9 mouse cellular contexts compared by ENCODE assay signal in genomic region chr13:77864804-77865203, GRCm38 (mm10).
DNase-seq lines count a peak whose midpoint lies in the region; ATAC-seq and TF ChIP-seq lines count a peak whose summit lies in the region.
"Had no signal": no experiment of that assay in that cellular context is flagged by ENCODE, and none has a peak within 500 bp of the region (broad histone marks: within the 10 kb centered on the region; RNA-seq: fewer than 3 reads in every experiment).

No protein-coding gene starts in this region.

- no peak overlapping the region for H3K4me3 ChIP-seq in gastrocnemius, adult 2 months
- no peak overlapping the region for H3K4me3 ChIP-seq in midbrain, embryonic 12.5 days
- no peak overlapping the region for H3K4me3 ChIP-seq in midbrain, embryonic 10.5 days
- H3K4me3 ChIP-seq: heart, embryonic 12.5 days had no signal

- H3K4me2 ChIP-seq in midbrain, embryonic 12.5 days (replicated peaks): no peak overlapping the region
- H3K4me2 ChIP-seq: heart, embryonic 12.5 days had no signal

- no peak overlapping the region for H3K27ac ChIP-seq in gastrocnemius, adult 2 months
- H3K27ac ChIP-seq in midbrain, embryonic 12.5 days (replicated peaks): no peak overlapping the region
- no peak overlapping the region for H3K27ac ChIP-seq in midbrain, embryonic 10.5 days (replicated peaks)

- H3K9me3 ChIP-seq in midbrain, embryonic 12.5 days: no peaks in the 10 kb centered on the region
- no peaks in the 10 kb centered on the region for H3K9me3 ChIP-seq in midbrain, embryonic 10.5 days (replicated peaks)
- H3K9me3 ChIP-seq: heart, embryonic 12.5 days had no signal

- peak; percentile 35 for ATAC-seq in midbrain, embryonic 12.5 days (ENCODE audit: low FRiP score, low read depth)

- intact Hi-C loops in gastrocnemius, adult 2 months (cut with DNase I): loop anchor here (10.0 kb wide), 1 partner anchor 340 kb away; no protein-coding TSS in a partner anchor

- H3K9ac ChIP-seq in midbrain, embryonic 12.5 days (replicated peaks): no peak overlapping the region
- H3K9ac ChIP-seq: heart, embryonic 12.5 days had no signal

- no peak for DNase-seq in gastrocnemius, adult 2 months
- DNase-seq in gastrocnemius, postnatal 25 days: no peak
- DNase-seq in midbrain, embryonic 10.5 days (ENCODE audit: low spot score): no peak
- peak; percentile 21 for DNase-seq in forelimb bud, embryonic 11.5 days (ENCODE audit: low read depth, low spot score)
- DNase-seq in spleen, adult 18-20 months: no peak
- DNase-seq in urinary bladder, adult 2 months (ENCODE audit: low spot score): no peak
- DNase-seq in urinary bladder, adult 18-20 months (ENCODE audit: low spot score in 2 of 2): no peak

- no peaks in the 10 kb centered on the region for H3K27me3 ChIP-seq in midbrain, embryonic 12.5 days
- H3K27me3 ChIP-seq in midbrain, embryonic 10.5 days (ENCODE audit: low read depth, poor library complexity, severe bottlenecking): peaks cover 10% of the 10 kb centered on the region; the same call in 1 of the 2 replicates
- H3K27me3 ChIP-seq: heart, embryonic 12.5 days had no signal

- no peaks in the 10 kb centered on the region for H3K36me3 ChIP-seq in midbrain, embryonic 12.5 days
- H3K36me3 ChIP-seq in midbrain, embryonic 10.5 days: no peaks in the 10 kb centered on the region
- H3K36me3 ChIP-seq: heart, embryonic 12.5 days had no signal

- 90% methylated on average over 1 of the region's 1 CpGs for WGBS in midbrain, embryonic 12.5 days
- 89% methylated on average over 1 of the region's 1 CpGs for WGBS in midbrain, embryonic 10.5 days

- peaks cover 8% of the 10 kb centered on the region; the same call in 1 of the 2 replicates for H3K4me1 ChIP-seq in midbrain, embryonic 12.5 days
- H3K4me1 ChIP-seq in midbrain, embryonic 10.5 days: peaks cover 32% of the 10 kb centered on the region
- H3K4me1 ChIP-seq: heart, embryonic 12.5 days had no signal

- TF ChIP-seq CTCF in gastrocnemius, adult 2 months (IDR thresholded peaks at IDR 0.05): peak; percentile 53
